Mouse (Mus musculus) erythroblast, adult 5-6 weeks (primary cell): Measurements from ENCODE around the gene Gzma. TPM values are rescaled to one million over a fixed set of nuclear protein-coding genes. Genes with fewer than 3 reads are reported as not detected.
A peak's percentile ranks its signal among the peaks of the same experiment; 100 is the strongest.

Experiments
- ATAC-seq: replicated peaks from 2 replicates; pipeline ENCODE4 v1.8.0; 2016; ENCODE audit warnings: moderate number of reproducible peaks, mild to moderate bottlenecking, moderate TSS enrichment, inconsistent platforms; ENCODE audit not compliant: poor library complexity, low FRiP score, severe bottlenecking
- total RNA-seq, 2 experiments: library from RNA; stranded (forward) in 1 of 2; stranded (reverse) in 1 of 2; fragments of 150-400 nt in 1 of 2; fragments of 200-764, 138-1000 nt in 1 of 2; gene quantifications; 2 replicates each; pipeline versions ENCODE4 v1.2.3 to v1.2.4; 2015 to 2017; ENCODE audit warnings: low replicate concordance in 2 of 2

The Gzma gene
- total RNA-seq, 2 experiments from 2014 or later, result not detected

DNA sequence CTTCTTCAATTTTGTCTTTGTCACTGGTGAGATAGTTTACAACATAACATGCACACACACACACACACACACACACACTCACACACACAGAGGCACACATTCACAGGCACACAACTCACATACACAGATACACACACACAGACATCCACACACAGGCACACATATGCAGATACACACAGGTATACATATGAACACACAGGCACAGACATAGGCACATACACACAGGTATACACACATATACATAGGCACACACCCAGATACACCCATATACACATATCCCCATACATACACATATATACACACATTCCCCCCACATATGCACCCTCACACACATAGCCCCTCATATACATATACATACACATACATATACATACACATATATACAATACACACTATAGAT, 53.8 kb downstream of the Gzma start:
- ATAC-seq, result 0 out of 2 replicates have a peak, but pooled peaks have one; percentile 43

- no peak for ATAC-seq
These were observed 54.4 kb downstream of the Gzma start, which contains the start of gene Gpx8 for GRCm38 (mm10) chr13:113046211-113046883. Gene Gpx8, minus strand, starts transcription at chr13:113046410.

- ATAC-seq, result no peak
These were observed 55.2 kb downstream of the Gzma start for GRCm38 (mm10) chr13:113045458-113046110.

DNA sequence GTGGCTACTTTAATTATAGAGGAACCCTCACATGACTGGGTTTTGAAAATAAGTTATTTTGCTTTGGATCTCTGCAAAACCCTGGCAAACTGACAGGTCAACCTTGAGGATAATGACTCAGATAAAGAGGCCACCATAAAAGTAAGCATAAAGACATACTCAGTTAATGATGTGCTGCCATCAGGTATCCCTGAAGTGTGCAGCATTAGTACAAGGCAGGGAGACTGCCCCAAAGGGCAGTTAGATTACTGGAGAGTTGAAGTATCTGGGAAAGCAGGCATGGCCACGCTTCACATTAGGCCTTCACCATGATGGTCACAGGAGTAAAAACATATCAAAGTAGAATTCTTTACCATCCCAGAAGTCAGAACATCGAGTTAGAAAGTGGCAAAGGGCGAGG, 55.9 kb downstream of the Gzma start:
- no peak for ATAC-seq

Other genes starting within 250 kb of the Gzma start
- 34.9 and 56.7 TPM in 2 replicates for gene Mtrex, start 173.6 kb downstream of the Gzma start, total RNA-seq (2015; ENCODE audit: low replicate concordance)
- 33.9 and 51.3 TPM in 2 replicates for gene Mtrex, start 173.6 kb downstream of the Gzma start, total RNA-seq (2017; ENCODE audit: low replicate concordance)
- gene Dhx29, start 173.5 kb downstream of the Gzma start, total RNA-seq (2015; ENCODE audit: low replicate concordance), result 3.1 and 9.2 TPM in 2 replicates
- 6.4 and 7.8 TPM in 2 replicates for gene Dhx29, start 173.5 kb downstream of the Gzma start, total RNA-seq (2017; ENCODE audit: low replicate concordance)
- 5.2 and 10.0 TPM in 2 replicates for gene Ccno, start 113.2 kb downstream of the Gzma start, total RNA-seq (2015; ENCODE audit: low replicate concordance)
- gene Ccno, start 113.2 kb downstream of the Gzma start, total RNA-seq (2017; ENCODE audit: low replicate concordance), result 2.0 TPM in 2 replicates
- not detected in 2 replicates for gene Mcidas, start 107.1 kb downstream of the Gzma start, total RNA-seq (2015; ENCODE audit: low replicate concordance)
- gene Mcidas, start 107.1 kb downstream of the Gzma start, total RNA-seq (2017; ENCODE audit: low replicate concordance), result not detected in 2 replicates
- not detected in 2 replicates for gene Cdc20b, start 65.9 kb downstream of the Gzma start, total RNA-seq (2015; ENCODE audit: low replicate concordance)
- not detected in 2 replicates for gene Cdc20b, start 65.9 kb downstream of the Gzma start, total RNA-seq (2017; ENCODE audit: low replicate concordance)
- not detected in 2 replicates for gene Gpx8, start 54.6 kb downstream of the Gzma start, total RNA-seq (2015; ENCODE audit: low replicate concordance)
- not detected in 2 replicates for gene Gpx8, start 54.6 kb downstream of the Gzma start, total RNA-seq (2017; ENCODE audit: low replicate concordance)
- 1.0 TPM in 1 of 2 replicates, not detected in the other for gene Esm1, start 108.7 kb upstream of the Gzma start, total RNA-seq (2015; ENCODE audit: low replicate concordance)
- 0.60 TPM in 1 of 2 replicates, not detected in the other for gene Esm1, start 108.7 kb upstream of the Gzma start, total RNA-seq (2017; ENCODE audit: low replicate concordance)
- not detected in 2 replicates for gene Gzmk, start 124.9 kb upstream of the Gzma start, total RNA-seq (2015; ENCODE audit: low replicate concordance)
- gene Gzmk, start 124.9 kb upstream of the Gzma start, total RNA-seq (2017; ENCODE audit: low replicate concordance), result not detected in 2 replicates
- gene BC067074, start 192.2 kb upstream of the Gzma start, total RNA-seq (2015; ENCODE audit: low replicate concordance), result not detected in 2 replicates
- gene BC067074, start 192.2 kb upstream of the Gzma start, total RNA-seq (2017; ENCODE audit: low replicate concordance), result not detected in 2 replicates